Mouse (Mus musculus) megakaryocyte-erythroid progenitor cell, adult 5-6 weeks (primary cell): ENCODE data around the gene Zbtb46. TPM values are rescaled to one million over a fixed set of nuclear protein-coding genes. Genes with fewer than 3 reads are reported as not detected.
A peak's percentile ranks its signal among the peaks of the same experiment; 100 is the strongest.

Experiments used
- ATAC-seq: replicated peaks from 2 replicates; pipeline ENCODE4 v1.8.0; 2016; ENCODE audit warnings: mild to moderate bottlenecking, inconsistent platforms; ENCODE audit not compliant: severe bottlenecking, poor library complexity, low FRiP score, low TSS enrichment
- total RNA-seq, 2 experiments: library from RNA; stranded (forward) in 1 of 2; stranded (reverse) in 1 of 2; fragments of 200-1000, 215-1000 nt in 1 of 2; fragments of >200 nt in 1 of 2; fragmentation: Nextera tagmentation in 1 of 2; gene quantifications; 2 replicates each; pipeline ENCODE4 v1.2.3; 2014 to 2017

The Zbtb46 gene
- total RNA-seq, 2 experiments from 2014 or later = 22.8 to 33.5 TPM

- ATAC-seq = no peak
These were observed 79.4 kb downstream of the Zbtb46 start, which contains the start of gene Lime1 for GRCm38 (mm10) chr2:181379778-181380177. Gene Lime1, plus strand, starts transcription at chr2:181380078.

- ATAC-seq = no peak
These were observed 80.5 kb downstream of the Zbtb46 start for GRCm38 (mm10) chr2:181378701-181379100.

GRCm38 (mm10) chr2:181377230-181377629, 82.0 kb downstream of the Zbtb46 start:
- no peak for ATAC-seq

GRCm38 (mm10) chr2:181375787-181376186, 83.4 kb downstream of the Zbtb46 start:
- ATAC-seq = peak; percentile 71

- no peak for ATAC-seq
These were observed 89.2 kb downstream of the Zbtb46 start for GRCm38 (mm10) chr2:181370001-181370400.

GRCm38 (mm10) chr2:181365655-181366075, 93.6 kb downstream of the Zbtb46 start:
- peak; percentile 46 for ATAC-seq

GRCm38 (mm10) chr2:181364860-181365596, 94.2 kb downstream of the Zbtb46 start, which contains the start of the genes Zgpat and Arfrp1:
Gene Zgpat, plus strand, starts transcription at chr2:181364928.
Gene Arfrp1, minus strand, starts transcription at chr2:181365404.
- ATAC-seq = peak; percentile 87

GRCm38 (mm10) chr2:181364487-181364859, 94.8 kb downstream of the Zbtb46 start:
- ATAC-seq = no peak

- ATAC-seq = no peak
These were observed 95.3 kb downstream of the Zbtb46 start for GRCm38 (mm10) chr2:181363946-181364345.

GRCm38 (mm10) chr2:181356780-181357179, 102.4 kb downstream of the Zbtb46 start:
- no peak for ATAC-seq

- no peak; the same call in 1 of the 2 replicates for ATAC-seq
These were observed 116.5 kb downstream of the Zbtb46 start for GRCm38 (mm10) chr2:181342766-181343165.

GRCm38 (mm10) chr2:181340426-181340825, 118.8 kb downstream of the Zbtb46 start:
- ATAC-seq = no peak

Other genes with a start within 250 kb of the Zbtb46 start
- gene Srms, start 246.2 kb downstream of the Zbtb46 start, total RNA-seq (2014; fragmentation: Nextera tagmentation) = not detected in 2 replicates
- not detected in 2 replicates for gene Srms, start 246.2 kb downstream of the Zbtb46 start, total RNA-seq (2017)
- gene Fndc11, start 239.4 kb downstream of the Zbtb46 start, total RNA-seq (2014; fragmentation: Nextera tagmentation) = not detected in 2 replicates
- not detected in 2 replicates for gene Fndc11, start 239.4 kb downstream of the Zbtb46 start, total RNA-seq (2017)
- 16.1 and 18.0 TPM in 2 replicates for gene Helz2, start 217.4 kb downstream of the Zbtb46 start, total RNA-seq (2014; fragmentation: Nextera tagmentation)
- gene Helz2, start 217.4 kb downstream of the Zbtb46 start, total RNA-seq (2017) = 4.9 and 5.4 TPM in 2 replicates
- gene Gmeb2, start 171.4 kb downstream of the Zbtb46 start, total RNA-seq (2014; fragmentation: Nextera tagmentation) = 20.7 and 21.3 TPM in 2 replicates
- 8.5 and 9.4 TPM in 2 replicates for gene Gmeb2, start 171.4 kb downstream of the Zbtb46 start, total RNA-seq (2017)
- not detected in 2 replicates for gene Stmn3, start 144.9 kb downstream of the Zbtb46 start, total RNA-seq (2014; fragmentation: Nextera tagmentation)
- gene Stmn3, start 144.9 kb downstream of the Zbtb46 start, total RNA-seq (2017) = not detected in 2 replicates
- gene Rtel1, start 139.7 kb downstream of the Zbtb46 start, total RNA-seq (2014; fragmentation: Nextera tagmentation) = 110 and 144 TPM in 2 replicates
- gene Rtel1, start 139.7 kb downstream of the Zbtb46 start, total RNA-seq (2017) = 45.6 and 78.9 TPM in 2 replicates
- 20.3 and 25.2 TPM in 2 replicates for gene Zgpat, start 94.5 kb downstream of the Zbtb46 start, total RNA-seq (2014; fragmentation: Nextera tagmentation)
- gene Zgpat, start 94.5 kb downstream of the Zbtb46 start, total RNA-seq (2017) = 26.2 and 45.0 TPM in 2 replicates
- 53.3 and 66.5 TPM in 2 replicates for gene Arfrp1, start 94.0 kb downstream of the Zbtb46 start, total RNA-seq (2014; fragmentation: Nextera tagmentation)
- gene Arfrp1, start 94.0 kb downstream of the Zbtb46 start, total RNA-seq (2017) = 52.8 and 72.9 TPM in 2 replicates
- 31.0 and 50.4 TPM in 2 replicates for gene Lime1, start 79.3 kb downstream of the Zbtb46 start, total RNA-seq (2014; fragmentation: Nextera tagmentation)
- gene Lime1, start 79.3 kb downstream of the Zbtb46 start, total RNA-seq (2017) = 19.8 and 26.8 TPM in 2 replicates
- gene Abhd16b, start 33.8 kb upstream of the Zbtb46 start, total RNA-seq (2014; fragmentation: Nextera tagmentation) = not detected in 2 replicates
- gene Abhd16b, start 33.8 kb upstream of the Zbtb46 start, total RNA-seq (2017) = not detected in 2 replicates
- gene Tpd52l2, start 37.7 kb upstream of the Zbtb46 start, total RNA-seq (2014; fragmentation: Nextera tagmentation) = 65.2 and 70.9 TPM in 2 replicates
- 106 and 151 TPM in 2 replicates for gene Tpd52l2, start 37.7 kb upstream of the Zbtb46 start, total RNA-seq (2017)
- 38.6 and 48.6 TPM in 2 replicates for gene Dnajc5, start 61.1 kb upstream of the Zbtb46 start, total RNA-seq (2014; fragmentation: Nextera tagmentation)
- 34.9 and 38.1 TPM in 2 replicates for gene Dnajc5, start 61.1 kb upstream of the Zbtb46 start, total RNA-seq (2017)
- 102 and 114 TPM in 2 replicates for gene Uckl1, start 125.5 kb upstream of the Zbtb46 start, total RNA-seq (2014; fragmentation: Nextera tagmentation)
- 42.3 and 65.4 TPM in 2 replicates for gene Uckl1, start 125.5 kb upstream of the Zbtb46 start, total RNA-seq (2017)
- gene Prpf6, start 132.4 kb upstream of the Zbtb46 start, total RNA-seq (2014; fragmentation: Nextera tagmentation) = 31.2 and 40.7 TPM in 2 replicates
- gene Prpf6, start 132.4 kb upstream of the Zbtb46 start, total RNA-seq (2017) = 95.2 and 125 TPM in 2 replicates
- 43.1 and 46.6 TPM in 2 replicates for gene Zfp512b, start 133.4 kb upstream of the Zbtb46 start, total RNA-seq (2014; fragmentation: Nextera tagmentation)
- 7.1 and 21.9 TPM in 2 replicates for gene Zfp512b, start 133.4 kb upstream of the Zbtb46 start, total RNA-seq (2017)
- 1.6 and 3.5 TPM in 2 replicates for gene Samd10, start 139.8 kb upstream of the Zbtb46 start, total RNA-seq (2014; fragmentation: Nextera tagmentation)
- gene Samd10, start 139.8 kb upstream of the Zbtb46 start, total RNA-seq (2017) = 0.80 and 2.5 TPM in 2 replicates
- not detected in 2 replicates for gene Gm29797, start 197.6 kb upstream of the Zbtb46 start, total RNA-seq (2014; fragmentation: Nextera tagmentation)
- not detected in 2 replicates for gene Gm29797, start 197.6 kb upstream of the Zbtb46 start, total RNA-seq (2017)
- not detected in 2 replicates for gene Sox18, start 212.2 kb upstream of the Zbtb46 start, total RNA-seq (2014; fragmentation: Nextera tagmentation)
- not detected in 2 replicates for gene Sox18, start 212.2 kb upstream of the Zbtb46 start, total RNA-seq (2017)
- gene Tcea2, start 220.9 kb upstream of the Zbtb46 start, total RNA-seq (2014; fragmentation: Nextera tagmentation) = 8.2 and 9.0 TPM in 2 replicates
- 3.4 and 4.5 TPM in 2 replicates for gene Tcea2, start 220.9 kb upstream of the Zbtb46 start, total RNA-seq (2017)
- gene Rgs19, start 234.6 kb upstream of the Zbtb46 start, total RNA-seq (2014; fragmentation: Nextera tagmentation) = 55.6 and 78.0 TPM in 2 replicates
- gene Rgs19, start 234.6 kb upstream of the Zbtb46 start, total RNA-seq (2017) = 20.5 and 23.7 TPM in 2 replicates
- gene Lkaaear1, start 239.0 kb upstream of the Zbtb46 start, total RNA-seq (2014; fragmentation: Nextera tagmentation) = not detected in 2 replicates
- gene Lkaaear1, start 239.0 kb upstream of the Zbtb46 start, total RNA-seq (2017) = not detected in 2 replicates